Mouse (Mus musculus): ENCODE measurements at regions not wholly inside any gene's neighbourhood (a gene's known extent, or its start where the extent isn't known, plus 50 kb on each side); places are given as distances from the start of the nearest gene placed in this dataset.

DNA sequence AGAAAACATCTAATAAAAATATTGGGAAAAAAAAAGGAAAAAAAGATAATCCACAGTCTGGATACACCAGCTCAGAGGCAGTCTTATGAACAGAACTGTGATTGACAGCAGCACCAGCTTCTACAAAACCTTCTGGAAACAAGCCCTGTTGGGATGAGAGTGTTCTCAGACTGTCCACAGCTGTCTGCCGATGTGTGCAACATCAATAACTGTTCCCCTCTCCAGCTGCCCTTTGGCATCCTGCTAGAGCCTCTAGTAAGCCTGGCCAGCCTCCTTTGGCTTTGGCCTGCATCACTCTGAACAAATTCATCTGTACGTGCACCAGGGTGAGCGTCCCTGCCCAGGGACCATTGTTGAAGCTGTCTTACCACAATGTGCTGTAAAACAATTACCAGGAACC, 137.0 kb upstream of the Irs2 start:
- peaks cover 17% of the 10 kb centered on the region for H3K4me1 ChIP-seq (ENCODE audit: control insufficient read depth, insufficient read depth, low read length)
- TF ChIP-seq POLR2A (IDR thresholded peaks at IDR 0.05; ENCODE audit: borderline replicate concordance, insufficient read depth, low read length), result no peak
- no peak for TF ChIP-seq CTCF (IDR thresholded peaks at IDR 0.05; ENCODE audit: borderline replicate concordance, insufficient read depth, low read depth, low read length)
- no peak overlapping the region for H3K27ac ChIP-seq (ENCODE audit: insufficient read depth, low read length)
- no peak overlapping the region for H3K4me3 ChIP-seq (replicated peaks; ENCODE audit: insufficient read depth, low read depth, low read length)
- DNase-seq, result no peak
- no peaks in the 10 kb centered on the region for H3K27me3 ChIP-seq (ENCODE audit: control insufficient read depth, insufficient read depth, low read length)
- WGBS, result 55% methylated on average over 3 of the region's 3 CpGs

DNA sequence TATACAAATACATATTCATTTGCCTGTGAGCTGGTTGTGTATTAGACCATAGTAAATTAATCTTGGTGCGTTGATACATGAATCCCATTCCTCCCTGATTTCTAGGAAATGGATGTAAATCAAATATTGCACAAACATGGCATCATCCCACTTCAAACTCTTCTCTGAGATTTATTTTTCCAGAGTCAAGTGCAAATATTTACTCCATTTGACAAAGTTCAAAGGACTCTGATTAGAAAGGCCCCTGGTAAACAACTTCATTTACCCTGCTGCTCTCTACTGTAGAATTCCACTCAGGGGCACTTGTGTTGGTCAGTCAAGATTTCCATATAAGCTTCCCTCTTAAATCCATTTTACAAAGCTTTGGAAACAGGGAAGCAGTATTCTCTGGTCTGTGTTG, 132.3 kb upstream of the Irs2 start:
- TF ChIP-seq CTCF (IDR thresholded peaks at IDR 0.05; ENCODE audit: borderline replicate concordance, insufficient read depth, low read depth, low read length), result no peak
- no peak for TF ChIP-seq POLR2A (IDR thresholded peaks at IDR 0.05; ENCODE audit: borderline replicate concordance, insufficient read depth, low read length)
- Histone ChIP-seq H3K27ac (ENCODE audit: insufficient read depth, low read length) (no peak overlapping the region), H3K4me3 (replicated peaks; ENCODE audit: insufficient read depth, low read depth, low read length) (no peak overlapping the region)

DNA sequence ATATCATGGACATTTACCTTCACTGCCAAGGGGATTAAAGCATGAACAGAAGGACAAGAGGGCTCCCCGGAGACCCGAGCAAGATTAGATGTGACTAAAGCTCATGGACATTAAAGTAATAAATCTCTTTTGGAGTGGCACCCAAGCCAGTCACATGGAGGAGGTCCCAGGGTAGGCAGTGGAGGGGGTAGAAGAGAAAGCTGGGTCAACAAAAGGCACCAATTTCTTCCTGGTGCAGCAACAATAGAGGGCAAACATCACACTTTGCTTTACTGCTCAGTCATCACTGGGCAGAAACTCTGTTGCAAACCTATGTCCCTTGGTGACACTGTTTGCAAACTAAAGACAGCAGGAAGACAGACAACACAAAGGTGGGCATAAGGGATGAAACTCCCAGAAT, 131.0 kb upstream of the Irs2 start:
- 60% methylated on average over 2 of the region's 2 CpGs for WGBS
- Histone ChIP-seq H3K4me3 (replicated peaks; ENCODE audit: insufficient read depth, low read depth, low read length) (no peak overlapping the region), H3K27ac (ENCODE audit: insufficient read depth, low read length) (no peak overlapping the region), H3K4me1 (ENCODE audit: control insufficient read depth, insufficient read depth, low read length) (no peaks in the 10 kb centered on the region), H3K27me3 (ENCODE audit: control insufficient read depth, insufficient read depth, low read length) (no peaks in the 10 kb centered on the region)
- DNase-seq, result no peak
- TF ChIP-seq CTCF (IDR thresholded peaks at IDR 0.05; ENCODE audit: borderline replicate concordance, insufficient read depth, low read depth, low read length) (no peak), POLR2A (IDR thresholded peaks at IDR 0.05; ENCODE audit: borderline replicate concordance, insufficient read depth, low read length) (no peak)

More for the DNA sequence above, 132.3 kb upstream of the Irs2 start:
- 98% methylated on average over 1 of the region's 1 CpGs for WGBS
- Histone ChIP-seq H3K27me3 (ENCODE audit: control insufficient read depth, insufficient read depth, low read length) (no peaks in the 10 kb centered on the region), H3K4me1 (ENCODE audit: control insufficient read depth, insufficient read depth, low read length) (no peaks in the 10 kb centered on the region)
- DNase-seq, result no peak

DNA sequence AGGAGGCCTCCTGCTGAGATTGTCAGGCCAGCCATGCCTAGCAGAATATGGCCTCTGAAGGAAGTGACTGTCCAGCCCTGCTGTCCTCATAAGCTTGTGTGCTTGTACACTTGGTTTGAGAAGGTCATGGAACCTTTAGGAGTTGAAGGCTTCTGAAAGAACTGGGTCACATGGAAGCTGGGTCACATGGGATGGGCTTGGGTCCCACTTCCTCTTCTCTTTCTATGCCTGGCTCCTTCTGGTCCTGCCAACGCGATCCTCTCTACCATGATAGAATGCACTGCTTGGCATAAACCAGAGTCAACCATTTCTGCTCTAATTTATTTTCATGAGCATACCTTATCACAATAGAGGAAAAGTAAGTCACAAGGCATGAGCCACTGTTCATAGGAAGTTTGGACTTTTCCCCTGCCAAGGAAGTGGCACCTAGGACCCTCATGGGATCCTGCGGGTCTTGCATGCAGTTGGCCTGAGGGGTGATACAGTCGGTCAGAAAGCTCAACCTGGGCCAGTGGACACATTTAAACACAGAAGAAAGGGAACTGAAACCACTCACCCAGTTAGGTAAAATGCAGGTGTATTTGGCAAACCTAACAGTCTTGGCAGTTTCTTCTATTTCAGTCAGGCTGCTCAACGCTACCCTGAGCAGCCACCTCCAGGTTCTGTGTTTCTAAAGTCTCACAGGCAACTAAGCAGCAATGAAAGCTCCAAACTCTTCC, 130.2 kb upstream of the Irs2 start:
- Histone ChIP-seq H3K27me3 (ENCODE audit: control insufficient read depth, insufficient read depth, low read length) (no peaks in the 10 kb centered on the region), H3K27ac (ENCODE audit: insufficient read depth, low read length) (no peak overlapping the region), H3K4me1 (ENCODE audit: control insufficient read depth, insufficient read depth, low read length) (no peaks in the 10 kb centered on the region), H3K4me3 (replicated peaks; ENCODE audit: insufficient read depth, low read depth, low read length) (no peak overlapping the region)
- TF ChIP-seq CTCF (IDR thresholded peaks at IDR 0.05; ENCODE audit: borderline replicate concordance, insufficient read depth, low read depth, low read length) (no peak), POLR2A (IDR thresholded peaks at IDR 0.05; ENCODE audit: borderline replicate concordance, insufficient read depth, low read length) (no peak)
- DNase-seq, result no peak
- WGBS, result 89% methylated on average over 5 of the region's 5 CpGs

DNA sequence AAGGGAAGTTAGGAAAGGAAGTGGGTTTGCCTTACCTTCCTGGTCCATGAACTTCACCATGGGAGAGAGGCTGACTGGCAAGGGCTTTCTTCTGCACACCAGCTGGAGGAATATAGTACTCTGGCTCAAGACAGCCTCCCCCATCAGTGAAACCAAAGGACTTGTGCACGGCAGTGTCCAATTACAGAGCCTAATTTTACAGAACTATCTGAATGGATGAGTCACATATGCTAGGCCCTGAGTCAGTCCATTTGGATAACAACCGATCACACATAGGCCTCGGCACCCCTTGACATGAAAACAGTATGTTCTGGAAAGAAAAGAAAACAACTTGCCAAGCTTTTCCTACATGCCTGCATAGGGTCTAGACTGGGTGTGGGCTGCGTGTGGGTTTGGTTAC, 128.3 kb upstream of the Irs2 start:
- 88% methylated on average over 4 of the region's 4 CpGs for WGBS
- TF ChIP-seq POLR2A (IDR thresholded peaks at IDR 0.05; ENCODE audit: borderline replicate concordance, insufficient read depth, low read length) (no peak), CTCF (IDR thresholded peaks at IDR 0.05; ENCODE audit: borderline replicate concordance, insufficient read depth, low read depth, low read length) (no peak)
- no peak overlapping the region for H3K4me3 ChIP-seq (replicated peaks; ENCODE audit: insufficient read depth, low read depth, low read length)

DNA sequence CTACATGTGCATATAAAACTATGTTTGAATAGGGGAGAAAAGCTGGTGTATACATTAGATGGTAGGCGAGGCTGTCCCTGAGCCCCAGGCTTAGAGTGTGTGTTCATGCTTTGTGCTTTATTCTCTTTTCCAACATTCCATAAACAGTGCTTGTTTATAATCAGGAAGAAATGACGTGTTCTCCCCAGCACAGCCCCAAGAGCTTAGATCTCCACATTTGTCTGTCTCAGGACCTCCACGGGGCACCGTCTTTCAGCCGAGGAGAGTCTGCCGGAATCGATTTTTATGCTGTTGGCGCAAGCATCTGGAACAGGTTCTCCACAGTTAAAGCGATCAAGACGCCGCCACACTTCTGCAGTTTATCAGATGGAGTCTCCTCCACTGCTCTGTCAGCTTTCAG, 126.9 kb upstream of the Irs2 start:
- Histone ChIP-seq H3K27me3 (ENCODE audit: control insufficient read depth, insufficient read depth, low read length) (no peaks in the 10 kb centered on the region), H3K27ac (ENCODE audit: insufficient read depth, low read length) (no peak overlapping the region), H3K4me3 (replicated peaks; ENCODE audit: insufficient read depth, low read depth, low read length) (no peak overlapping the region), H3K4me1 (ENCODE audit: control insufficient read depth, insufficient read depth, low read length) (no peaks in the 10 kb centered on the region)
- TF ChIP-seq CTCF (IDR thresholded peaks at IDR 0.05; ENCODE audit: borderline replicate concordance, insufficient read depth, low read depth, low read length) (no peak), POLR2A (IDR thresholded peaks at IDR 0.05; ENCODE audit: borderline replicate concordance, insufficient read depth, low read length) (no peak)
- WGBS, result 79% methylated on average over 11 of the region's 11 CpGs
- no peak for DNase-seq

More for the DNA sequence above, 128.3 kb upstream of the Irs2 start:
- no peak overlapping the region for H3K27ac ChIP-seq (ENCODE audit: insufficient read depth, low read length)
- no peak for DNase-seq
- H3K4me1 ChIP-seq (ENCODE audit: control insufficient read depth, insufficient read depth, low read length), result no peaks in the 10 kb centered on the region
- no peaks in the 10 kb centered on the region for H3K27me3 ChIP-seq (ENCODE audit: control insufficient read depth, insufficient read depth, low read length)

DNA sequence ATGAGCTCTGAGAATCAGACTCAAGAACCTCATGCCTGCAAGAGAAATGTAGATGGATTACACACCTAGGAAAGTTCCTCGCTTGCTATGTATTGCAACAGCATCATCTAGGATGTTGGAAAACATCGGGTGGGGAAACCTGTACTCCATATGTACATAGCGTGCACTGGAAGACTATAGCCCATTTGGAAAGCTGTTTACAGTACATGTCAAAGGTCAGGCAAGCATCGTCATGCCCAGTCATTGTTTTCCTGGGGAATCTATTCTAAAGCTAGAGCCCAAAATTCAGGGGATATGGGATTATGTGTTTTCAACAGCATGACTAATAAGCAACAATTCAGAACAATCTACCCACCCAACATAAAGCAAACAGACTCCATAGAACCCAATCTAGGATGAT, 126.3 kb upstream of the Irs2 start:
- DNase-seq, result no peak
- H3K4me3 ChIP-seq (replicated peaks; ENCODE audit: insufficient read depth, low read depth, low read length), result no peak overlapping the region
- no peak for TF ChIP-seq POLR2A (IDR thresholded peaks at IDR 0.05; ENCODE audit: borderline replicate concordance, insufficient read depth, low read length)
- TF ChIP-seq CTCF (IDR thresholded peaks at IDR 0.05; ENCODE audit: borderline replicate concordance, insufficient read depth, low read depth, low read length), result no peak
- H3K4me1 ChIP-seq (ENCODE audit: control insufficient read depth, insufficient read depth, low read length), result no peaks in the 10 kb centered on the region
- no peaks in the 10 kb centered on the region for H3K27me3 ChIP-seq (ENCODE audit: control insufficient read depth, insufficient read depth, low read length)
- 93% methylated on average over 4 of the region's 4 CpGs for WGBS
- no peak overlapping the region for H3K27ac ChIP-seq (ENCODE audit: insufficient read depth, low read length)

DNA sequence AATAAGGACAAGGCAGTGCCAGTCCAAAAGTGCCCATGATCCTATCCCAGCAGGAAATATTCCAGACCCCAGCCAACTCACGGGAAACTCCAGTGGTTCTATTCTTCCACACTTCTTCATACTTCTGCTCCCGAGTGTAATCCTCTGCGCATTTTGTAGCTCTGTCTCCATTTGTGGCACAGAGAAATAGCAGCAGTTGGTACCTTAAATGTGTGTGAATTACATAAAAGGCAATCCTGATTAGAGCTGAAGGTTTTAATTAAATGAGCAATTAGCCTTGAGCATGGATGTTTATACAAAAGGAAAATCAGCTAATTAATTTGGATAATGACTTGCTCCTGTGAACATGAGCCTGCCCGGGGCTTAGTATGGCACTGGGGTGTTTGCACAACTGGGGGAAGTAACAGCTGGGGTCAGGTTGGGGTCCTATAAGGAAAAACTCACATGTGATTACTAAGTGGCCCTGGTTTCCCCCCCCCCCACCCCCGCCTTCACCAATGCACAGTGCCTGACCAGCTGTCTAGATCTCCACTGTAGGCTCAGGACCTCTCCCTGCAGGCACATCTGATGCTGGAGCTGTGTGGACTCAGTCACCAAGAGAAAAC, 110.9 kb upstream of the Irs2 start:
- Histone ChIP-seq H3K4me3 (replicated peaks; ENCODE audit: insufficient read depth, low read depth, low read length) (no peak overlapping the region), H3K4me1 (ENCODE audit: control insufficient read depth, insufficient read depth, low read length) (peaks cover 3% of the 10 kb centered on the region; the same call in 1 of the 2 replicates), H3K27me3 (ENCODE audit: control insufficient read depth, insufficient read depth, low read length) (no peaks in the 10 kb centered on the region), H3K27ac (ENCODE audit: insufficient read depth, low read length) (no peak overlapping the region)
- DNase-seq, result no peak
- WGBS, result 71% methylated on average over 5 of the region's 5 CpGs
- no peak for TF ChIP-seq POLR2A (IDR thresholded peaks at IDR 0.05; ENCODE audit: borderline replicate concordance, insufficient read depth, low read length)
- TF ChIP-seq CTCF (IDR thresholded peaks at IDR 0.05; ENCODE audit: borderline replicate concordance, insufficient read depth, low read depth, low read length), result no peak

All from cerebellum, adult 2 months (tissue).